Mouse (Mus musculus) G1E (cell line): Measurements from ENCODE around the gene Fgfr2. TPM values are rescaled to one million over a fixed set of nuclear protein-coding genes. Genes with fewer than 3 reads are reported as not detected.

ENCODE experiments used
- ATAC-seq: 2 replicates; pipeline ENCODE4 v1.8.0; 2016; ENCODE audit warnings: mild to moderate bottlenecking; ENCODE audit not compliant: insufficient number of reproducible peaks, poor library complexity, low FRiP score, severe bottlenecking; ENCODE audit errors: extremely low read depth
- DNase-seq: peaks from one replicate; pipeline ENCODE4 v3.0.0; 2012; ENCODE audit warnings: low spot score
- H3K27me3 ChIP-seq: 2 replicates; pipeline ENCODE4 v1.6.1; 2012; ENCODE audit warnings: mild to moderate bottlenecking, low read length, inconsistent platforms; ENCODE audit not compliant: insufficient read depth
- H3K36me3 ChIP-seq: replicated peaks from 2 replicates; pipeline ENCODE3; 2012; ENCODE audit warnings: mild to moderate bottlenecking, inconsistent platforms
- H3K4me1 ChIP-seq: 2 replicates; pipeline ENCODE4 v1.6.1; 2012; ENCODE audit warnings: low read depth, low read length, inconsistent platforms, mixed read lengths; ENCODE audit not compliant: insufficient read depth
- H3K4me3 ChIP-seq: 2 replicates; pipeline ENCODE4 v1.5.1; 2012; ENCODE audit warnings: low read depth, mild to moderate bottlenecking, inconsistent platforms, low read length, moderate library complexity, mixed read lengths
- H3K9me3 ChIP-seq: replicated peaks from 2 replicates; pipeline ENCODE4 v1.6.1; 2012; ENCODE audit warnings: inconsistent platforms
- CTCF ChIP-seq: IDR thresholded peaks from 2 replicates; pipeline ENCODE4 v1.5.1; 2012; ENCODE audit warnings: low read depth, low read length, inconsistent platforms, mixed read lengths
- GATA1 ChIP-seq: IDR thresholded peaks from 2 replicates; pipeline ENCODE4 v1.6.1; 2012; ENCODE audit warnings: borderline replicate concordance, low read length, inconsistent platforms, mixed read lengths
- GATA2 ChIP-seq: IDR thresholded peaks from 2 replicates; pipeline ENCODE4 v1.6.1; 2012; ENCODE audit warnings: low read depth, low read length, inconsistent platforms, borderline replicate concordance
- POLR2AphosphoS5 ChIP-seq: IDR thresholded peaks from 2 replicates; pipeline ENCODE4 v1.6.1; 2012; ENCODE audit warnings: low read depth, low read length, inconsistent platforms; ENCODE audit not compliant: insufficient replicate concordance
- TAL1 ChIP-seq: conservative IDR thresholded peaks from 2 replicates; pipeline ENCODE4 v1.6.1; 2012; ENCODE audit warnings: low read depth, low read length, inconsistent platforms, mixed read lengths
- polyA plus RNA-seq: library from polyadenylated mRNA; stranded (reverse); fragments of >175 nt; gene quantifications from 2 replicates; pipeline ENCODE4 v1.2.3, GENCODE M21; 2012
- total RNA-seq, 2 experiments: library from RNA; stranded (forward) in 1 of 2; stranded (reverse) in 1 of 2; fragments of 200-1000 nt in 1 of 2; fragments of >200 nt in 1 of 2; fragmentation: Nextera tagmentation in 1 of 2; gene quantifications; 2 replicates each; pipeline ENCODE4 v1.2.3; 2014 to 2017

The Fgfr2 gene
- total and polyA plus RNA-seq, 3 experiments = 0.22 TPM; not detected in 2

DNA sequence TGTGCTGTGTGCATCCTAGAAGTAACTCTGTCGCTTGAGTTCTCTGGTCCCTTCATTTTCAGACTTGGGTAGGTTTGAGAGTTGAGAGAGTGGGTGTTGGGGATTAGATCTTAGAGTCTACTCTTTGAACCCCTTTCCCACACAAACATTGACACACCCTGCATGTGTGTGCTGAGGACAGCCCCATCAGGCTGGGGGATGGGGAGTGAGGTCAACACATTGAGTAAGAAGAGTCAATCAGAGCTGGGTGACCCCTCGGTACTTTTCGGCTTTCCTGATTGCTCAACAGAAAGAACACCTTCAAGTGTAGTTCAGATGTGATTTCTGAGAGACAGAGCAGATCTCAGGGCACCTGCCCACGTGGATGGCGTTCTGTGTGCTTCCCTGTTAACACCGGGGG lies 2406.2 kb downstream of the Fgfr2 start:
- H3K4me1 ChIP-seq = no peaks in the 10 kb centered on the region
- no peak for DNase-seq
- TF ChIP-seq TAL1 (no peak), CTCF (no peak), GATA2 (no peak), GATA1 (no peak), POLR2AphosphoS5 (no peak)
- H3K9me3 ChIP-seq = peaks cover 85% of the 10 kb centered on the region
- no peaks in the 10 kb centered on the region for H3K36me3 ChIP-seq
- no peak for ATAC-seq
- H3K27me3 ChIP-seq = no peaks in the 10 kb centered on the region
- H3K4me3 ChIP-seq = no peak overlapping the region

DNA sequence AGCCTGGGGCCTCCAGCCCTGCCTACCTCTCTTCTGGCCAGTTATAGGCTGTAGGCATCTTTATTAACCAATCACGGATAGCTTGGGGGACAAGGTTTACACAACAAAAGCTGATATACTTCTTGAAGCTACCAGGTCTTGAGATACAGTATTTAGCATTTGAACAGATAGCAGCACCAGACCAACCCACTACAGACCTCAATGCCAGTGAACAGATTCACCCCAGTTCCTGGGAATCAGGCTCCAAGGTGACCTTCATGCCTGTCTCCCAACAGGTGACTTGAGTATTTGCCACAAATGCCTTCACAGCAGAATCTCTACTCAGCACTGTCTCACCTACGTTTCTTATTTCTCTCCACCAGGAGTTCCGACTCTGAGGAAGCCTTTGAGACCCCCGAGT lies 2406.8 kb downstream of the Fgfr2 start:
- H3K36me3 ChIP-seq = no peaks in the 10 kb centered on the region
- H3K9me3 ChIP-seq = peaks cover 81% of the 10 kb centered on the region
- no peaks in the 10 kb centered on the region for H3K4me1 ChIP-seq
- H3K4me3 ChIP-seq = no peak overlapping the region
- ATAC-seq (no peak), DNase-seq (no peak)
- H3K27me3 ChIP-seq = no peaks in the 10 kb centered on the region
- TF ChIP-seq TAL1 (no peak), POLR2AphosphoS5 (no peak), GATA1 (no peak)

DNA sequence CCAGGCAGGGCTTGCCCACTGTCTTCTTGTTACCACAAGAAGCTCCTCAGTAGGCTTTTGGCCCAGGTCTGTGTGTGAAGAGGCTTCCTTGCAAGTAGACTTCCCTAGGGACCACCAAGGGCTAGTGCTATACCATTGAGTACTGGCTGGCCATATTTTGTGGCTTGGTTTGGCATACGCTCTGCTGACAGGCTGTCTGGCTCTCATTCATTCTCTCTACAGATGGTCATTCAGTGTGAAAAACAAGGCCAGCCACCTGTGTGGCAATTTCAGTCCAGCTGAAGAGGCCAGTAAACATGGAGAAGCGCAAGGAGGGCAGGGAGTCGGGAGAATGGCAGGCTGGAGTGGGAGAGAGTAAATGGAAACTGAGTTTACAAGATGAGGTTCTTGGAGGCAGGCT lies 2407.7 kb downstream of the Fgfr2 start:
- ATAC-seq = no peak
- H3K4me1 ChIP-seq = no peaks in the 10 kb centered on the region
- no peak for TF ChIP-seq CTCF
- no peak for TF ChIP-seq GATA1
- TF ChIP-seq TAL1 = no peak
- TF ChIP-seq POLR2AphosphoS5 = no peak
- TF ChIP-seq GATA2 = no peak
- no peaks in the 10 kb centered on the region for H3K36me3 ChIP-seq
- H3K9me3 ChIP-seq = peaks cover 76% of the 10 kb centered on the region
- no peak overlapping the region for H3K4me3 ChIP-seq
- no peaks in the 10 kb centered on the region for H3K27me3 ChIP-seq
- DNase-seq = no peak

DNA sequence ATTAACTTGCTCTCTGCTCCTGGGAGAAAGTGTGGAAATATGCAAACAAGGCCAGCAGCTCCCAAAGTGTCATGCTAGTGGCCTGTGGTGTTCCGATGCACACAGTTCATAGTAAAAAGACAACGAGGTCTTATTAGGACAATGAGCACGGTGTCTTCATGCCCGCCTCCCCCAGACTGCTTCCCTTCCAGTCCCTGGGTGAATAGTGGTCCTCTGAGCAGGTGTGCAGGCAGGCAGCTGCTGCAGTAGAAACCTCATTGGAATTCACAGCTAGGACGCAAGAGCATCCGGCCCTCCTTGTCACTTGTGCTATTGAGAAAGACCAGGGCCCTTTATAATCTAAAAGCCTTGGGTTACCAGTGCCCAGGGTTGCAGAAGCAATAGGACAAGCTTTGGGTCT lies 2409.8 kb downstream of the Fgfr2 start:
- Histone ChIP-seq H3K36me3 (no peaks in the 10 kb centered on the region), H3K9me3 (peaks cover 68% of the 10 kb centered on the region), H3K4me3 (no peak overlapping the region), H3K4me1 (no peaks in the 10 kb centered on the region), H3K27me3 (no peaks in the 10 kb centered on the region)
- no peak for ATAC-seq
- TF ChIP-seq GATA1 (no peak), GATA2 (no peak), CTCF (no peak), POLR2AphosphoS5 (no peak), TAL1 (no peak)
- DNase-seq = no peak

DNA sequence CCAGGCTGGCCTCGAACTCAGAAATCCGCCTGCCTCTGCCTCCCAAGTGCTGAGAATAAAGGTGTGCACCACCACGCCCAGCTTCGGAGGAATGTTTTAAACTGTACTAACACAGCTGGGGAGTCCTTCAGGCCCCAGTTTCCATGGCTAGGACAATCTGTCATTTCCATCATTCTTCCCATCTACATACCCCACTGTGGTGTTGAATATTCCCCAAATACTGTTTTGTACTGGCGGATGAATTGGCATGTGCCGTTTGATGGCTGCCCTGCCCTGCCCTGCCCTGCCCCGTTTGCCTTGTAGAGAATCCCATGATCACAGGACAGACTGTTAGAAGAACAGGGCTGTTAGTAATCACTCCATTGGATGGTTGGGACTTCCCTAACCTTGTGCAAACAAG lies 2411.3 kb downstream of the Fgfr2 start:
- Histone ChIP-seq H3K27me3 (no peaks in the 10 kb centered on the region), H3K36me3 (no peaks in the 10 kb centered on the region), H3K4me3 (no peak overlapping the region), H3K9me3 (peaks cover 64% of the 10 kb centered on the region), H3K4me1 (no peaks in the 10 kb centered on the region)
- ATAC-seq (no peak), DNase-seq (no peak)
- no peak for TF ChIP-seq POLR2AphosphoS5
- no peak for TF ChIP-seq TAL1
- no peak for TF ChIP-seq GATA1

DNA sequence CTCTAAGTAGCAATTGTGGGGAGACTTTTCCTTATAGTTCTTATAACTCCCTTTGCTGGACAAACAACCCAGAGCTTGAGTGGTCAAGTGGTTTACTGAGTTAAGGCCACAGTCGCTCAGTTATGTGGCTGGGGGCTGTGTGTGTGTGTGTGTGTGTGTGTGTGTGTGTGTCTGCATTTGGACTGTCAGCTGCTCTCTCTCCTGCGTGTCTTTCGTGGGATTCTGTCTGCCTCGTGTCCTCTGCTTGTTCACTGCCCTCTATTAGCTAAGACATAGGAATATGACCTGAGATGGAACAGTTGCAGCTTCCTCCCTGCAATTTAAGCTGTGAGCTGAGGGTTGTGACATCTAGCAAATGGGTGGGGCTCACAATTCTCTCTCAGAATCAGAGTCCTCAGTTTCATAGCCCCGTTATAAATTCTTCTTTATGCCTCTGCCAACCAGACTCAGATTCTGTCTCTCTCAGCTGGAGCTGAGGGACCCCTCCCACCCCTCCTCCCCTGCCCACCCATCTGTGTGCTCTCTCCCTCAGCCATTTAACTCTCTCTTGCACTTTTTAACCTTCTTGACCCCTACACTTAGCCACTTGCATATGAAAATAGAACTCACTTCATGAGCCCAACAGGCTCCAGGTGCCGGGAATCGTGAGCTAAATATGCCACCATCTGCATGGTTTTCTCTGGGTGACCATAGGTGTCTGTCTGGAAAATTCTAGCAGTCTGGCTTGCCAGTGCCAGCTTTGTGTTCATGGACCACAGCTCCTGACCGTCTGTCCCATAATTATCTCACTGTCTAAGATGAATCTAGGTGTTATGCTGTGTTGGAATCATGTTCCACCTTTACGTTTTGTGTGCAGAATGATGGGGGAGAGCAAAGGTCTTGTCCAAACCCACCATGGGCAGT lies 2413.5 kb downstream of the Fgfr2 start:
- H3K4me3 ChIP-seq = no peak overlapping the region
- no peak for ATAC-seq
- TF ChIP-seq CTCF (no peak), GATA1 (no peak), GATA2 (no peak), POLR2AphosphoS5 (no peak), TAL1 (no peak)
- H3K27me3 ChIP-seq = no peaks in the 10 kb centered on the region
- H3K36me3 ChIP-seq = no peaks in the 10 kb centered on the region
- H3K9me3 ChIP-seq = peaks cover 55% of the 10 kb centered on the region
- DNase-seq = no peak
- no peaks in the 10 kb centered on the region for H3K4me1 ChIP-seq
